Mouse (Mus musculus) spleen, adult 2 months (tissue): ENCODE data around the gene Pdia5. TPM values are rescaled to one million over a fixed set of nuclear protein-coding genes. Genes with fewer than 3 reads are reported as not detected.

Experiments used
- DNase-seq, 2 experiments: peaks; one replicate each; pipeline versions ENCODE4 v3.0.0 to v3.0.0-alpha.2; 2012 to 2021; ENCODE audit warnings: low spot score in 2 of 2, low read depth in 1 of 2
- H3K27ac ChIP-seq: fragments of 200-500 bp; 2 replicates; pipeline ENCODE4 v1.5.1; 2012; ENCODE audit warnings: low read length, inconsistent platforms; ENCODE audit not compliant: insufficient read depth
- H3K27me3 ChIP-seq: fragments of 200-500 bp; 2 replicates; pipeline ENCODE4 v1.6.1; 2012; ENCODE audit warnings: mild to moderate bottlenecking, moderate library complexity, low read length, inconsistent platforms; ENCODE audit not compliant: control insufficient read depth, insufficient read depth
- H3K36me3 ChIP-seq: fragments of 200-500 bp; 2 replicates; pipeline ENCODE4 v1.6.1; 2012; ENCODE audit warnings: mild to moderate bottlenecking, low read length, inconsistent platforms; ENCODE audit not compliant: control insufficient read depth, insufficient read depth
- H3K4me1 ChIP-seq: fragments of 200-500 bp; 2 replicates; pipeline ENCODE4 v1.6.1; 2011; ENCODE audit warnings: inconsistent platforms; ENCODE audit not compliant: control insufficient read depth, insufficient read depth, insufficient read length
- H3K4me3 ChIP-seq: fragments of 200-500 bp; 2 replicates; pipeline ENCODE4 v1.5.1; 2011; ENCODE audit warnings: mild to moderate bottlenecking, inconsistent platforms; ENCODE audit not compliant: insufficient read depth, insufficient read length; ENCODE audit errors: extremely low read depth
- CTCF ChIP-seq: fragments of 200-500 bp; IDR thresholded peaks from 2 replicates; pipeline ENCODE4 v1.5.1; 2011; ENCODE audit warnings: mild to moderate bottlenecking, inconsistent platforms; ENCODE audit not compliant: insufficient read depth, insufficient read length, insufficient replicate concordance; ENCODE audit errors: extremely low read depth
- POLR2A ChIP-seq: fragments of 200-500 bp; IDR thresholded peaks from 2 replicates; pipeline ENCODE4 v1.6.1; 2011; ENCODE audit warnings: low read depth, low read length, inconsistent platforms
- WGBS: fragments of 180-500 bp; shearing (Covaris S2); methylation state at CpG from one replicate; pipeline ENCODE4 v1.1.7; 2018; 5-methylcytosine and 5-hydroxymethylcytosine counted together
- polyA plus RNA-seq: library from polyadenylated mRNA; depleted of rRNA; stranded (reverse); fragments of >200 nt; gene quantifications from 2 replicates; pipeline ENCODE4 v1.2.3, GENCODE M21; 2012

Gene Pdia5
- polyA plus RNA-seq, 1 experiment: 5.4 TPM

- TF ChIP-seq POLR2A (no peak), CTCF (no peak)
- H3K27me3 ChIP-seq: peaks cover 4% of the 10 kb centered on the region
- WGBS: 89% methylated on average over 9 of the region's 9 CpGs
- no peaks in the 10 kb centered on the region; the same call in none of the 2 replicates for H3K4me1 ChIP-seq
- no peak overlapping the region for H3K27ac ChIP-seq
- no peaks in the 10 kb centered on the region for H3K36me3 ChIP-seq
- DNase-seq: no peak
- H3K4me3 ChIP-seq: no peak overlapping the region
These were observed 5.0 kb downstream of the Pdia5 start for GRCm38 (mm10) chr16:35485711-35486110.

DNA sequence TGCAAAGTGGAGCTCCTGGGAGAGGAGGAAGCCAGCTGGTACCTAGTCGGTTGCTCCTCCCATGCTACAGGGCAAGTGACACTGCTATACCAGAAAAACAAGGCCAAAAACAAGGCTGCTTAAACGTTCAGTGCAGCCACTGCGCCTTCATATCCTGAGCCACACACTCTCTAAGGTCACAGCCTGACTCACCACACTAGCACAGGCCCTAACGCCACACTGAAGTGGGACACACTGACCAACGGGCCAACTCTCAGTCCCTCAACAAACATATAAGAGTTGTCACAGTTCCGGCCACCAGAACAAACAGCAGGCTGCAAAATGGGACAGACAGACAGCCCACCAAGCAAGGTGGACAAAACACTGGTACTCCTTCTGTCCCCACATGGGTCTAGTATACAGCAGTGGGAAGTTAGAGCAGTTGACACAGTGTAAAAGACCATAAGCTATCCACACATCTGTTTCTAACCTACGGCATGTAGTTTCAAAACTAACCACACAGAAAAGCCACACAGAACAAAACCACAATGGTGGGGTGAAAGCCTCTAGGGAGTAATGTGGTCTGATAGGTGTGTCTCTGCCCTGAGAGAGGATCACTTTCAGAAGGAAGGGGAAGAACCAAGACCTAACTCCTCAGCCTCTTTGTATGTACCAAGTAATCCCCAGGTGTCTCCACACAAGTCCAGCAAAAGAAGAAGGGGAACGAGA, 6.0 kb downstream of the Pdia5 start:
- no peaks in the 10 kb centered on the region for H3K36me3 ChIP-seq
- no peak overlapping the region for H3K27ac ChIP-seq

DNA sequence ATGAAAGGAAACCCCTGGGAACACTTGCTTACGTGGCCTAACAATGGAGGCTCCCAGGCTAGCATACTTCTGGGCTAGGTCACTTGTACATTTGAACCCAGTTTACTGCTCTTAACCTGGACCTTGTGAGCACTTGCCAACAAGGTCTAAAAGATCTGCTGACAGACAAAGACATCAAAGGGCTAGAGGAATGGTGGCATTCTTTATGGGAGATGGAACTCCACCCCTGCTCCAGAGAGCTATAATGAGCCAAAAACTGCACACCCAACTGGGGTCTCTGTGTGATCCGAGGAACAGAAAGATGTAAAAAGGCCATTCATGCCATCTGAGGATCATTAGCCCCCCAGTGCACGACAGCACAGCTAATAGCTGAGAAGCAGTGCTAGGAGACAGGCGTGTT, 6.6 kb downstream of the Pdia5 start:
- WGBS: 67% methylated on average over 4 of the region's 4 CpGs
- Histone ChIP-seq H3K4me1 (no peaks in the 10 kb centered on the region; the same call in 1 of the 2 replicates), H3K36me3 (no peaks in the 10 kb centered on the region), H3K4me3 (no peak overlapping the region), H3K27ac (no peak overlapping the region), H3K27me3 (no peaks in the 10 kb centered on the region)
- no peak for DNase-seq
- TF ChIP-seq POLR2A (no peak), CTCF (no peak)

More for the DNA sequence above, 6.0 kb downstream of the Pdia5 start:
- WGBS: 24% methylated on average over 8 of the region's 8 CpGs
- Histone ChIP-seq H3K27me3 (no peaks in the 10 kb centered on the region; the same call in 1 of the 2 replicates), H3K4me3 (no peak overlapping the region), H3K4me1 (no peaks in the 10 kb centered on the region; the same call in 1 of the 2 replicates)
- no peak for DNase-seq
- TF ChIP-seq CTCF (no peak), POLR2A (no peak)

- TF ChIP-seq CTCF (no peak), POLR2A (no peak)
- Histone ChIP-seq H3K27ac (no peak overlapping the region), H3K27me3 (no peaks in the 10 kb centered on the region), H3K4me1 (no peaks in the 10 kb centered on the region), H3K4me3 (no peak overlapping the region), H3K36me3 (no peaks in the 10 kb centered on the region)
- no peak for DNase-seq
- 87% methylated on average over 6 of the region's 6 CpGs for WGBS
These were observed 11.4 kb downstream of the Pdia5 start for GRCm38 (mm10) chr16:35479301-35479700.

DNA sequence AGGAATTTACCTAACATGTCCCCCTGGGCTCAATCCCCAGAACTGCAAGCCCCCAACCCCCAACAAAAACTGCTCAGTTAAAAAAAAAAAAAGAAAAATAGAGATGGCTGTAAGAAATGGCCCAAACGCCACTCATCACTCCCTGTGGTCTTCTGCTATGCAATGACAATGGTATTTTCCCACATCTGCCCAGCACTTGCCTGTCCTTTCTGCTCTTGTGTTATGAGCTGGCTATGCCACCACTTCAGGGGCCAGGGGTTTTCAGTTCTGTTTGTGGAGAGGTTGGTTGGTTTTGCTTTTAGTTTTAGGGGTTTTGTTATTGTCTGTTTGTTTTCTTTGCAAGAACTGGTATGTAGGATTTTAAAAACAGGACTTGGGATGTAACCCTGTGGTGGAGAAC, 13.4 kb downstream of the Pdia5 start:
- WGBS: 80% methylated on average over 1 of the region's 1 CpGs
- Histone ChIP-seq H3K4me1 (no peaks in the 10 kb centered on the region), H3K4me3 (no peak overlapping the region)

GRCm38 (mm10) chr16:35472569-35473275, 18.0 kb downstream of the Pdia5 start:
- 94% methylated on average over 14 of the region's 14 CpGs for WGBS

More for the DNA sequence above, 13.4 kb downstream of the Pdia5 start:
- Histone ChIP-seq H3K27me3 (no peaks in the 10 kb centered on the region), H3K27ac (no peak overlapping the region), H3K36me3 (no peaks in the 10 kb centered on the region)
- TF ChIP-seq POLR2A (no peak), CTCF (no peak)
- no peak for DNase-seq

More at GRCm38 (mm10) chr16:35472569-35473275, 18.0 kb downstream of the Pdia5 start:
- H3K36me3 ChIP-seq: no peaks in the 10 kb centered on the region
- no peaks in the 10 kb centered on the region for H3K27me3 ChIP-seq
- DNase-seq: no peak
- TF ChIP-seq POLR2A: no peak
- TF ChIP-seq CTCF: no peak
- no peak overlapping the region for H3K27ac ChIP-seq
- H3K4me1 ChIP-seq: no peaks in the 10 kb centered on the region
- no peak overlapping the region for H3K4me3 ChIP-seq
